Mouse (Mus musculus) myocyte (in vitro differentiated cells): ENCODE measurements at regions not wholly inside any gene's neighbourhood (a gene's known extent, or its start where the extent isn't known, plus 50 kb on each side); places are given as distances from the start of the nearest gene placed in this dataset.

Experiments
- CEBPB ChIP-seq: IDR thresholded peaks from 2 replicates; pipeline ENCODE4 v1.6.1; 2011; ENCODE audit warnings: mild to moderate bottlenecking, moderate library complexity; ENCODE audit not compliant: poor library complexity, insufficient read depth, severe bottlenecking
- TCF12 ChIP-seq: IDR thresholded peaks from one replicate; pipeline ENCODE4 v1.6.1; 2011; ENCODE audit warnings: mild to moderate bottlenecking, control low read depth; ENCODE audit not compliant: poor library complexity, insufficient read depth, severe bottlenecking

DNA sequence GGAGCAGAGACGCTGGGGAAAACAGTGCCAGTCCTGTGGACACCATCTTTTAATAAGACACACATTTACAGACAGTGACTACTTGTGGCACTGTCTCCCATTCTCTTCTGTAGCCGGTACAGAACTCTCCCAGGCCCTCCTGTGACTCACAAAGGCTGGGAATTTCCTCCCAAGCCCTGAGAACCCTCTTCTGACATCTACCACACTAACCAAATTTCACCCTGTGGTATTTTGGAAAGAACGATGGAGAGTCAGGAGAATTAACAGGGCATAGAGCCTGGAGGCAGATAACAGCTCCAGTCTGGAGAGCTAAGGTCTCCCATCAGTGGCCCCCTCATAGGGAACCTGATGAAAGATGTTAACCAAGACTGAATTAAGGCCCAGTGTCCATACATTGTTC is 59.5 kb upstream of the Ahctf1 start:
- TF ChIP-seq TCF12 (no peak), CEBPB (no peak)
